Mouse (Mus musculus) cerebellum, postnatal 25 days (tissue): ENCODE data around the gene Ccpg1os.
A peak's percentile ranks its signal among the peaks of the same experiment; 100 is the strongest.

Experiments used
- DNase-seq, 2 experiments: peaks; one replicate each; pipeline ENCODE4 v3.0.0; 2021; ENCODE audit warnings: mixed read lengths in 2 of 2

The Ccpg1os gene

GRCm38 (mm10) chr9:72983066-72983465, 2.1 kb downstream of the Ccpg1os start:
- no peak for DNase-seq

GRCm38 (mm10) chr9:72975242-72975641, 9.9 kb downstream of the Ccpg1os start:
- DNase-seq, result no peak

- no peak for DNase-seq
Measured at GRCm38 (mm10) chr9:72974734-72975133, 10.4 kb downstream of the Ccpg1os start.

- no peak for DNase-seq
Measured at GRCm38 (mm10) chr9:72972984-72973383, 12.2 kb downstream of the Ccpg1os start.

- no peak for DNase-seq
Measured at GRCm38 (mm10) chr9:72972435-72972834, 12.7 kb downstream of the Ccpg1os start.

- no peak for DNase-seq
Measured at GRCm38 (mm10) chr9:72969874-72970273, 15.3 kb downstream of the Ccpg1os start.

GRCm38 (mm10) chr9:72968349-72969061, 16.7 kb downstream of the Ccpg1os start:
- DNase-seq, result peak; percentile 56 to 63

- DNase-seq, result no peak
Measured at GRCm38 (mm10) chr9:72961959-72962358, 23.2 kb downstream of the Ccpg1os start.

GRCm38 (mm10) chr9:72961346-72961745, 23.8 kb downstream of the Ccpg1os start:
- DNase-seq, result no peak

GRCm38 (mm10) chr9:72958521-72959450, 26.4 kb downstream of the Ccpg1os start, which contains the start of the genes Dyx1c1 and Gm44503:
Dyx1c1 (plus strand) TSS chr9:72958785.
Gm44503 (plus strand) TSS chr9:72958852.
- DNase-seq, result peak; percentile 71 to 81

- DNase-seq, result peak; percentile 45 to 66
Measured at GRCm38 (mm10) chr9:72955546-72955945, 29.6 kb downstream of the Ccpg1os start.

- peak in 1 of 2 experiments; percentile 34 for DNase-seq
Measured at GRCm38 (mm10) chr9:72954746-72955145, 30.4 kb downstream of the Ccpg1os start.

GRCm38 (mm10) chr9:72949572-72949971, 35.6 kb downstream of the Ccpg1os start:
- DNase-seq, result no peak

GRCm38 (mm10) chr9:72947010-72947409, 38.2 kb downstream of the Ccpg1os start:
- DNase-seq, result no peak

GRCm38 (mm10) chr9:72944286-72944685, 40.9 kb downstream of the Ccpg1os start:
- DNase-seq, result no peak

GRCm38 (mm10) chr9:72943424-72943823, 41.8 kb downstream of the Ccpg1os start:
- DNase-seq, result no peak

- DNase-seq, result no peak
Measured at GRCm38 (mm10) chr9:72936301-72936700, 48.9 kb downstream of the Ccpg1os start.

- no peak for DNase-seq
Measured at GRCm38 (mm10) chr9:72935309-72935708, 49.9 kb downstream of the Ccpg1os start.

GRCm38 (mm10) chr9:72931166-72931790, 53.9 kb downstream of the Ccpg1os start:
- no peak for DNase-seq
